Mouse (Mus musculus): Measurements from ENCODE around the gene Slc43a2.

Slc43a2 gene

GRCm38 (mm10) chr11:75571126-75571990 lies 39.9 kb downstream of the Slc43a2 start:
- no peak for DNase-seq (ENCODE audit: low read depth, low spot score)

- DNase-seq (ENCODE audit: low read depth, low spot score) = peak; percentile 33
These were observed 40.9 kb downstream of the Slc43a2 start for GRCm38 (mm10) chr11:75572301-75572791.

- peak; percentile 95 for DNase-seq (ENCODE audit: low read depth, low spot score)
These were observed 41.6 kb downstream of the Slc43a2 start for GRCm38 (mm10) chr11:75572854-75573650.

- no peak for DNase-seq (ENCODE audit: low read depth, low spot score)
These were observed 43.1 kb downstream of the Slc43a2 start for GRCm38 (mm10) chr11:75574378-75575123.

- DNase-seq (ENCODE audit: low read depth, low spot score) = no peak
These were observed 44.1 kb downstream of the Slc43a2 start for GRCm38 (mm10) chr11:75575560-75576123.

- DNase-seq (ENCODE audit: low read depth, low spot score) = no peak
These were observed 47.1 kb downstream of the Slc43a2 start for GRCm38 (mm10) chr11:75578609-75579008.

- no peak for DNase-seq (ENCODE audit: low read depth, low spot score)
These were observed 50.1 kb downstream of the Slc43a2 start for GRCm38 (mm10) chr11:75581495-75582149.

- no peak for DNase-seq (ENCODE audit: low read depth, low spot score)
These were observed 52.0 kb downstream of the Slc43a2 start for GRCm38 (mm10) chr11:75583521-75583920.

GRCm38 (mm10) chr11:75585061-75585460 lies 53.6 kb downstream of the Slc43a2 start:
- no peak for DNase-seq (ENCODE audit: low read depth, low spot score)

- no peak for DNase-seq (ENCODE audit: low read depth, low spot score)
These were observed 54.5 kb downstream of the Slc43a2 start for GRCm38 (mm10) chr11:75585978-75586377.

GRCm38 (mm10) chr11:75586963-75587362 lies 55.5 kb downstream of the Slc43a2 start:
- DNase-seq (ENCODE audit: low read depth, low spot score) = no peak

GRCm38 (mm10) chr11:75587493-75588284 lies 56.2 kb downstream of the Slc43a2 start, which contains the start of gene Pitpna:
Gene Pitpna (plus strand): TSS chr11:75588097.
- DNase-seq (ENCODE audit: low read depth, low spot score) = peak; percentile 93

- DNase-seq (ENCODE audit: low read depth, low spot score) = peak; percentile 47
These were observed 56.9 kb downstream of the Slc43a2 start for GRCm38 (mm10) chr11:75588285-75588941.

GRCm38 (mm10) chr11:75592612-75593011 lies 61.1 kb downstream of the Slc43a2 start:
- no peak for DNase-seq (ENCODE audit: low read depth, low spot score)

GRCm38 (mm10) chr11:75594431-75594830 lies 62.9 kb downstream of the Slc43a2 start:
- DNase-seq (ENCODE audit: low read depth, low spot score) = no peak

GRCm38 (mm10) chr11:75595404-75595803 lies 63.9 kb downstream of the Slc43a2 start:
- DNase-seq (ENCODE audit: low read depth, low spot score) = no peak

GRCm38 (mm10) chr11:75595816-75596215 lies 64.3 kb downstream of the Slc43a2 start:
- DNase-seq (ENCODE audit: low read depth, low spot score) = no peak

- DNase-seq (ENCODE audit: low read depth, low spot score) = no peak
These were observed 65.3 kb downstream of the Slc43a2 start for GRCm38 (mm10) chr11:75596726-75597255.

- DNase-seq (ENCODE audit: low read depth, low spot score) = no peak
These were observed 66.5 kb downstream of the Slc43a2 start for GRCm38 (mm10) chr11:75598004-75598403.

Data from mesoderm, embryonic 11.5 days (tissue).